8 mouse cellular contexts compared by ENCODE assay signal in the genomic region with DNA sequence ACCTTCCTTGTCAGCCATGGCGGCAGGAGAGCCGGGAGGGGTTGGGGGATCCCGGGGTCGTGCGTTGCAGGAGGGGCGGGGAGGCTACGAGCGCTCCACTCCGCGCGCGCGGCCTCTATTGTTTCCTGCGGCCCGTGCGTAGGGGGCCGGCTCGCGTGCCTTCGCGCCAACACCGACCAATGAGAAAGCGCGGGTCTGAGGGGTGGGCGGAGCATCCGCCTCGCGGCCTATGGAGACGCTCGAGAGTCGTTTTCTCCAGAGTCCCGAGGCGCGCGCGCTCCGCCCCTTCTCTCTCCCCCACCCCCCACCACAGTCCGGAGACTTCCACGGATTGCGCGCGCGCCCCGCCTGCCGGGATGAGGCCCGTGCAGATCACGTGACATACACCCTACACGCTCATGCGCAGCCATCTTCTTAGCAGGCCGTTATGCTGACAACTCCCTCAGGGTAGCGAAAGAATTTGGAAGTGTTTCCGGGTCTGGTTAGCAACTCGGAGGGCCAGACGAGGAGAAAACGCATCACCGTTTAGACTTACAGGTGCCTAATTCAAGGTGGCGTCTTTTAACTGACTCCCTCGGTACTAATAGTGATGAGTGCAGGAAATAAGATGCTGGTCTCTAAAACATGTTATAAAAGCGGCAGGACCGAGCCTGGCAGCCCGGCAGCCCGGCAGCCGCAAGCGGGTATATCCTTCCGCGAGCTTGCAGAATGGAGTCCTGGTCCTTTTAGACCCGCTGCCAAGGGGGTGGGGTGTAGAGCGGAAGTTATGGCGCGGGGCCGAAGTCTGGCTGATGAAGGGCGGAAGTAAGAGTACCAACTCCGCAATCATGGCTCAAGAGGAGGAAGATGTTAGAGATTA. TPM values are rescaled to one million over a fixed set of nuclear protein-coding genes. Genes with fewer than 3 reads are reported as not detected.
A peak's percentile ranks its signal among the peaks of the same experiment; 100 is the strongest.
DNase-seq lines count a peak whose midpoint lies in the region; ATAC-seq and TF ChIP-seq lines count a peak whose summit lies in the region.

A gene (minus strand): TSS at position 155 of the 859 bp plus-strand sequence.
A gene (plus strand): TSS at position 480 of the 859 bp plus-strand sequence.

- TF ChIP-seq POLR2A in CH12.LX (IDR thresholded peaks at IDR 0.05; ENCODE audit: low read depth, low read length) = peak; percentile 77

- no peak for TF ChIP-seq EP300 in CH12.LX (IDR thresholded peaks at IDR 0.05; ENCODE audit: low read length)

- H3K4me3 ChIP-seq in CH12.LX (replicated peaks in 1 of 3; ENCODE audit: low read depth in 2 of 3, low read length in 2 of 3, poor library complexity in 1 of 3) = peak within 1 kb of the TSS; percentile 82 to 97 (median 90)
- peak within 1 kb of the TSS; percentile 93 for H3K4me3 ChIP-seq in forebrain, embryonic 11.5 days (ENCODE audit: low read depth, low read length)
- peak within 1 kb of the TSS; percentile 93 for H3K4me3 ChIP-seq in heart, embryonic 16.5 days (ENCODE audit: low read length)
- peak within 1 kb of the TSS; percentile 93 for H3K4me3 ChIP-seq in liver, embryonic 15.5 days (replicated peaks)
- peak within 1 kb of the TSS; percentile 96 for H3K4me3 ChIP-seq in neural tube, embryonic 12.5 days

- in situ Hi-C loops in CH12.LX (cut with MboI; ENCODE audit: low pct_ligation_motif_present, low pct_unique_long_range_greater_than_20kb, low sequenced_read_pairs) = no loop called here

- H3K9me3 ChIP-seq in CH12.LX (replicated peaks; ENCODE audit: low read length) = no peaks in the 10 kb centered on the region
- no peaks in the 10 kb centered on the region for H3K9me3 ChIP-seq in forebrain, embryonic 11.5 days (ENCODE audit: control insufficient read depth, low read length)
- no peaks in the 10 kb centered on the region for H3K9me3 ChIP-seq in heart, embryonic 16.5 days (replicated peaks; ENCODE audit: control insufficient read depth, low read length)
- no peaks in the 10 kb centered on the region for H3K9me3 ChIP-seq in liver, embryonic 15.5 days (replicated peaks)
- H3K9me3 ChIP-seq in neural tube, embryonic 12.5 days = no peaks in the 10 kb centered on the region

- H3K27ac ChIP-seq in CH12.LX (ENCODE audit: insufficient read depth, low read depth) = peak within 1 kb of the TSS; percentile 95
- H3K27ac ChIP-seq in forebrain, embryonic 11.5 days (ENCODE audit: low read depth, low read length) = peak within 1 kb of the TSS; percentile 99
- peak within 1 kb of the TSS; percentile 98 for H3K27ac ChIP-seq in heart, embryonic 16.5 days (ENCODE audit: low read length)
- H3K27ac ChIP-seq in liver, embryonic 15.5 days (replicated peaks) = peak within 1 kb of the TSS; percentile 97
- H3K27ac ChIP-seq in neural tube, embryonic 12.5 days = peak within 1 kb of the TSS; percentile 95

- TF ChIP-seq CTCF in CH12.LX (conservative IDR thresholded peaks at IDR 0.05 in 1 of 2, IDR thresholded peaks at IDR 0.05 in 1 of 2; ENCODE audit: low read depth in 2 of 2, low read length in 2 of 2) = no peak

- dilution Hi-C loops in CH12.LX (cut with MboI; ENCODE audit: extremely low pct_ligation_motif_present, extremely low pct_unique_long_range_greater_than_20kb, low sequenced_read_pairs) = no loop called here

- DNase-seq in CH12.LX (ENCODE audit: extremely low read depth) = peak; percentile 97
- DNase-seq in c-Kit-positive CD71-positive TER-119-negative erythroid progenitor cells, embryonic 14.5 days (ENCODE audit: low read depth) = peak; percentile 98
- DNase-seq in forebrain, embryonic 11.5 days (ENCODE audit: low spot score) = peak; percentile 100
- DNase-seq in kidney, postnatal 36 days = peak; percentile 98 to 99
- DNase-seq in telencephalon, adult 2 months (ENCODE audit: low read depth, low spot score) = peak; percentile 99

- TF ChIP-seq RAD21 in CH12.LX (IDR thresholded peaks at IDR 0.05; ENCODE audit: low read depth, low read length) = no peak

- under 1% methylated on average over 71 of the region's 73 CpGs for WGBS in forebrain, embryonic 11.5 days
- under 1% methylated on average over 73 of the region's 73 CpGs for WGBS in heart, embryonic 16.5 days
- WGBS in liver, embryonic 15.5 days (ENCODE audit: insufficient replicate concordance) = under 1% methylated on average over 73 of the region's 73 CpGs
- under 1% methylated on average over 73 of the region's 73 CpGs for WGBS in neural tube, embryonic 12.5 days

- peaks cover 7 to 56% of the 10 kb centered on the region in 2 experiments; a peak in 3 of 4 replicates for H3K4me1 ChIP-seq in CH12.LX (ENCODE audit: control insufficient read depth in 1 of 2, insufficient read depth in 2 of 2)
- peaks cover 11% of the 10 kb centered on the region; the same call in 1 of the 2 replicates for H3K4me1 ChIP-seq in forebrain, embryonic 11.5 days (replicated peaks; ENCODE audit: control insufficient read depth, insufficient read depth, low read length)
- peaks cover 23% of the 10 kb centered on the region for H3K4me1 ChIP-seq in heart, embryonic 16.5 days (ENCODE audit: control insufficient read depth, insufficient read depth, low read length)
- peaks cover 80% of the 10 kb centered on the region for H3K4me1 ChIP-seq in liver, embryonic 15.5 days (replicated peaks)
- peaks cover 35% of the 10 kb centered on the region for H3K4me1 ChIP-seq in neural tube, embryonic 12.5 days

- peak within 1 kb of the TSS; percentile 99 for H3K9ac ChIP-seq in CH12.LX (ENCODE audit: insufficient read depth, low read depth)
- H3K9ac ChIP-seq in forebrain, embryonic 11.5 days (ENCODE audit: low read length) = peak within 1 kb of the TSS; percentile 97
- H3K9ac ChIP-seq in heart, embryonic 16.5 days (ENCODE audit: low read length) = peak within 1 kb of the TSS; percentile 99
- H3K9ac ChIP-seq in liver, embryonic 15.5 days = peak within 1 kb of the TSS; percentile 94
- H3K9ac ChIP-seq in neural tube, embryonic 12.5 days = peak within 1 kb of the TSS; percentile 94

- peaks cover 62% of the 10 kb centered on the region for H3K79me2 ChIP-seq in CH12.LX (replicated peaks; ENCODE audit: control insufficient read depth, extremely low read depth, insufficient read depth, poor library complexity, severe bottlenecking)

- no peaks in the 10 kb centered on the region for H3K27me3 ChIP-seq in CH12.LX (replicated peaks)
- H3K27me3 ChIP-seq in forebrain, embryonic 11.5 days (ENCODE audit: control insufficient read depth, insufficient read depth, low read length) = no peaks in the 10 kb centered on the region
- no peaks in the 10 kb centered on the region for H3K27me3 ChIP-seq in heart, embryonic 16.5 days (ENCODE audit: control insufficient read depth, insufficient read depth, low read length)
- H3K27me3 ChIP-seq in liver, embryonic 15.5 days = no peaks in the 10 kb centered on the region
- no peaks in the 10 kb centered on the region for H3K27me3 ChIP-seq in neural tube, embryonic 12.5 days (replicated peaks)

- H3K4me2 ChIP-seq in CH12.LX (ENCODE audit: insufficient read depth, low read depth, poor library complexity, severe bottlenecking) = peak within 1 kb of the TSS; percentile 48
- peak within 1 kb of the TSS; percentile 85 for H3K4me2 ChIP-seq in forebrain, embryonic 11.5 days (ENCODE audit: low read depth, low read length, severe bottlenecking)
- peak within 1 kb of the TSS; percentile 72 for H3K4me2 ChIP-seq in heart, embryonic 16.5 days (ENCODE audit: low read depth, low read length)
- H3K4me2 ChIP-seq in liver, embryonic 15.5 days = peak within 1 kb of the TSS; percentile 85
- peak within 1 kb of the TSS; percentile 86 for H3K4me2 ChIP-seq in neural tube, embryonic 12.5 days (replicated peaks)

- H3K36me3 ChIP-seq in CH12.LX (replicated peaks in 1 of 2; ENCODE audit: control insufficient read depth in 1 of 2, insufficient read depth in 1 of 2, low read length in 1 of 2) = peaks cover 32 to 48% of the 10 kb centered on the region in 2 experiments
- no peaks in the 10 kb centered on the region; the same call in 1 of the 2 replicates for H3K36me3 ChIP-seq in forebrain, embryonic 11.5 days (ENCODE audit: control insufficient read depth, insufficient read depth, low read length)
- peaks cover 8% of the 10 kb centered on the region for H3K36me3 ChIP-seq in heart, embryonic 16.5 days (ENCODE audit: control insufficient read depth, insufficient read depth)
- peaks cover 36% of the 10 kb centered on the region for H3K36me3 ChIP-seq in liver, embryonic 15.5 days (replicated peaks)
- H3K36me3 ChIP-seq in neural tube, embryonic 12.5 days = peaks cover 19% of the 10 kb centered on the region

- peak; percentile 99 for ATAC-seq in forebrain, embryonic 11.5 days (replicated peaks; ENCODE audit: low FRiP score)
- peak; percentile 97 for ATAC-seq in heart, embryonic 16.5 days (replicated peaks; ENCODE audit: extremely low read depth, insufficient read depth, low FRiP score)
- peak; percentile 85 for ATAC-seq in liver, embryonic 15.5 days (ENCODE audit: insufficient read depth)
- ATAC-seq in neural tube, embryonic 12.5 days (ENCODE audit: low FRiP score, low read depth) = peak; percentile 99

TF ChIP-seq in CH12.LX, 34 proteins besides CTCF, POLR2A, EP300 and RAD21 (continues in another document):
- TF ChIP-seq BHLHE40 (IDR thresholded peaks at IDR 0.05; ENCODE audit: low read depth, low read length) (peak; percentile 97), IRF4 (IDR thresholded peaks at IDR 0.05; ENCODE audit: low read depth, low read length) (no peak; the same call in 1 of the 2 replicates), TBP (conservative IDR thresholded peaks at IDR 0.05; ENCODE audit: low read depth, low read length) (0 out of 2 replicates have a peak, but pooled peaks have one; percentile 38), GABPA (IDR thresholded peaks at IDR 0.05; ENCODE audit: insufficient replicate concordance, low read depth, low read length) (no peak), HCFC1 (IDR thresholded peaks at IDR 0.05; ENCODE audit: low read depth, low read length) (peak; percentile 81), POLR2AphosphoS2 (IDR thresholded peaks at IDR 0.05; ENCODE audit: low read depth, low read length) (no peak)

RNA-seq across cellular contexts. Expression of the first gene that starts in this region (rescaled TPM):
- total RNA-seq in CH12.LX (2012; rRNA removed) (41.4 and 44.1 TPM in 2 replicates), CH12.LX (2014; rRNA removed) (73.3 and 76.9 TPM in 2 replicates)
- polyA plus RNA-seq in CH12.LX (2012; ENCODE audit: insufficient read length, low read depth) = 179 and 219 TPM in 2 replicates
- 508 and 555 TPM in 2 replicates for polyA plus RNA-seq in forebrain, embryonic 11.5 days (2014; fragmentation: Nextera tagmentation; extraction: Ambion mirVana)
- 259 and 291 TPM in 2 replicates for polyA plus RNA-seq in heart, embryonic 16.5 days (2015; fragmentation: Nextera tagmentation; extraction: Ambion mirVana)
- polyA plus RNA-seq in liver, embryonic 15.5 days (2015; fragmentation: Nextera tagmentation; extraction: Ambion mirVana) = 222 and 261 TPM in 2 replicates
- polyA plus RNA-seq in neural tube, embryonic 12.5 days (2016; fragmentation: Nextera tagmentation; extraction: Ambion mirVana) = 451 and 469 TPM in 2 replicates

RNA-seq across cellular contexts. Expression of the second gene that starts in this region (rescaled TPM):
- total RNA-seq in CH12.LX (2012; rRNA removed) = 93.7 and 104 TPM in 2 replicates
- 124 and 134 TPM in 2 replicates for total RNA-seq in CH12.LX (2014; rRNA removed)
- 135 and 157 TPM in 2 replicates for polyA plus RNA-seq in CH12.LX (2012; ENCODE audit: insufficient read length, low read depth)
- 44.9 and 46.2 TPM in 2 replicates for polyA plus RNA-seq in forebrain, embryonic 11.5 days (2014; fragmentation: Nextera tagmentation; extraction: Ambion mirVana)
- 36.9 and 41.7 TPM in 2 replicates for polyA plus RNA-seq in heart, embryonic 16.5 days (2015; fragmentation: Nextera tagmentation; extraction: Ambion mirVana)
- polyA plus RNA-seq in liver, embryonic 15.5 days (2015; fragmentation: Nextera tagmentation; extraction: Ambion mirVana) = 23.5 and 23.8 TPM in 2 replicates
- polyA plus RNA-seq in neural tube, embryonic 12.5 days (2016; fragmentation: Nextera tagmentation; extraction: Ambion mirVana) = 34.2 and 38.0 TPM in 2 replicates

Comparison
In these comparisons a context has a peak if more than half of its experiments do, and no peak if none do; other contexts are left out.
1. Peak in every context shown above with its lines: DNase-seq, ATAC-seq, H3K4me3 ChIP-seq and H3K27ac ChIP-seq.